Mouse (Mus musculus): Measurements from ENCODE around the gene Usp42. TPM values are rescaled to one million over a fixed set of nuclear protein-coding genes. Genes with fewer than 3 reads are reported as not detected.

Usp42 gene
- polyA plus RNA-seq, 1 experiment from 2014 or later: 31.0 TPM

Other genes with a start within 250 kb of the Usp42 start
- gene Rac1, start 204.2 kb downstream of the Usp42 start, polyA plus RNA-seq (2014; fragmentation: Nextera tagmentation; extraction: Ambion mirVana): 521 and 540 TPM in 2 replicates
- gene Cyth3, start 109.8 kb downstream of the Usp42 start, polyA plus RNA-seq (2014; fragmentation: Nextera tagmentation; extraction: Ambion mirVana): 38.5 and 41.8 TPM in 2 replicates
- gene Eif2ak1, start 85.5 kb upstream of the Usp42 start, polyA plus RNA-seq (2014; fragmentation: Nextera tagmentation; extraction: Ambion mirVana): 54.2 and 56.4 TPM in 2 replicates
- gene Ankrd61, start 165.4 kb upstream of the Usp42 start, polyA plus RNA-seq (2014; fragmentation: Nextera tagmentation; extraction: Ambion mirVana): 0.22 TPM in 1 of 2 replicates, not detected in the other
- gene Aimp2, start 177.6 kb upstream of the Usp42 start, polyA plus RNA-seq (2014; fragmentation: Nextera tagmentation; extraction: Ambion mirVana): 105 and 111 TPM in 2 replicates
- gene Pms2, start 177.7 kb upstream of the Usp42 start, polyA plus RNA-seq (2014; fragmentation: Nextera tagmentation; extraction: Ambion mirVana): 34.3 and 40.0 TPM in 2 replicates
- 0.53 and 0.81 TPM in 2 replicates for gene Gm42421, start 195.9 kb upstream of the Usp42 start, polyA plus RNA-seq (2014; fragmentation: Nextera tagmentation; extraction: Ambion mirVana)
- gene Rsph10b, start 200.8 kb upstream of the Usp42 start, polyA plus RNA-seq (2014; fragmentation: Nextera tagmentation; extraction: Ambion mirVana): 0.42 and 1.2 TPM in 2 replicates

Measured in embryonic facial prominence, embryonic 11.5 days (tissue).